ENCODE assay signal across 9 mouse cellular contexts in the genomic region with DNA sequence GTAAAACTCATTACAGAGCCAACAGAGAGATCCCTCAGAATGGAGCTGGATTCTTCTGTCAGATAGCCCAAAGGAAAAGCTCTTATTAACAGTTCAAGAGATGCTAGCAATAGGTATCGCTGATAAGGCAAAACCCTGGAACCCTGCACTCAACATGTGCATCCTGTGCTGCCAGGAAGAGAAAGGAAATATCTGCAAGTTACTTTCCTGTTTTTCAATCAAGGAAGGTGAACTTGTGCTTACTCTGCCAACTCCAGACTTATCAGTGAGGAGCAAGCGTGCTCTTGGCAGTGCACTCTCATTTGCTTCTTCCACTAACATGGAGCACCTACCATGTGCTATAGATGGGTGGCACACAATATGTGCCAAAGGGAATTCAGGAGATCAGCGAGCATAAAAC.
DNase-seq lines count a peak whose midpoint lies in the region; ATAC-seq lines count a peak whose summit lies in the region.
"Had no signal": no experiment of that assay in that cellular context is flagged by ENCODE, and none has a peak within 500 bp of the region (broad histone marks: within the 10 kb centered on the region; RNA-seq: fewer than 3 reads in every experiment).

No protein-coding gene starts in this region.

- H3K4me1 ChIP-seq in neural tube, embryonic 13.5 days (replicated peaks): no peaks in the 10 kb centered on the region
- H3K4me1 ChIP-seq: hindbrain, embryonic 15.5 days had no signal

- 81% methylated on average over 3 of the region's 3 CpGs for WGBS in neural tube, embryonic 13.5 days

- no peaks in the 10 kb centered on the region for H3K27me3 ChIP-seq in neural tube, embryonic 13.5 days
- H3K27me3 ChIP-seq: hindbrain, embryonic 15.5 days had no signal

- intact Hi-C loops in heart, postnatal 14 days (cut with DNase I): no loop called here

- no peak overlapping the region for H3K4me2 ChIP-seq in neural tube, embryonic 13.5 days
- H3K4me2 ChIP-seq: hindbrain, embryonic 15.5 days had no signal

- H3K36me3 ChIP-seq in neural tube, embryonic 13.5 days: no peaks in the 10 kb centered on the region
- H3K36me3 ChIP-seq: hindbrain, embryonic 15.5 days had no signal

- H3K4me3 ChIP-seq in neural tube, embryonic 13.5 days: no peak overlapping the region
- H3K4me3 ChIP-seq: hindbrain, embryonic 15.5 days had no signal

- H3K27ac ChIP-seq in neural tube, embryonic 13.5 days (replicated peaks): peak overlapping the region; percentile 61; the same call in 1 of the 2 replicates
- H3K27ac ChIP-seq: hindbrain, embryonic 15.5 days; macrophage had no signal

- no peak overlapping the region for H3K9ac ChIP-seq in neural tube, embryonic 13.5 days
- H3K9ac ChIP-seq: hindbrain, embryonic 15.5 days had no signal

- ATAC-seq in neural tube, embryonic 13.5 days (ENCODE audit: low read depth): no peak
- ATAC-seq in erythroblast, adult 5-6 weeks (replicated peaks; ENCODE audit: low FRiP score, poor library complexity, severe bottlenecking): no peak
- no peak for ATAC-seq in CD4-positive, CD25-positive, alpha-beta regulatory T cell, adult 4 months

- DNase-seq in neural tube, embryonic 10.5 days (ENCODE audit: extremely low spot score, low spot score): no peak
- DNase-seq in heart, postnatal 14 days: peak; percentile 18 to 29
- peak; percentile 34 to 52 for DNase-seq in kidney, postnatal 36 days
- no peak for DNase-seq in right cerebral cortex, adult 2 months (ENCODE audit: low spot score in 2 of 2)

- H3K9me3 ChIP-seq in neural tube, embryonic 13.5 days: no peaks in the 10 kb centered on the region
- H3K9me3 ChIP-seq: hindbrain, embryonic 15.5 days had no signal

Comparison
In these comparisons a context has a peak if more than half of its experiments do, and no peak if none do; other contexts are left out.
1. DNase-seq: peak in heart, postnatal 14 days (2 of 2) and kidney, postnatal 36 days (2 of 2); none in neural tube, embryonic 10.5 days (single experiment) and right cerebral cortex, adult 2 months (0 of 2).